Mouse (Mus musculus): ENCODE measurements around the gene Apeh.
"Not testable (repeated sequence)": the region's sequence is repeated elsewhere in the genome, so short reads cannot be mapped to it uniquely, and the experiment has no call there.

The Apeh gene

GRCm38 (mm10) chr9:108094184-108094941 is at the start of gene Apeh:
TSS of gene Apeh (minus strand) at chr9:108094606.
- peak; percentile 86 for DNase-seq

- no peak for DNase-seq
Observed at GRCm38 (mm10) chr9:108143470-108143869, 49.1 kb upstream of the Apeh start.

GRCm38 (mm10) chr9:108141387-108141786 is 47.0 kb upstream of the Apeh start:
- DNase-seq, result peak; percentile 42

GRCm38 (mm10) chr9:108139963-108140695 is 45.7 kb upstream of the Apeh start:
- no peak for DNase-seq

- no peak for DNase-seq
Observed at GRCm38 (mm10) chr9:108139169-108139962, 45.0 kb upstream of the Apeh start.

DNA sequence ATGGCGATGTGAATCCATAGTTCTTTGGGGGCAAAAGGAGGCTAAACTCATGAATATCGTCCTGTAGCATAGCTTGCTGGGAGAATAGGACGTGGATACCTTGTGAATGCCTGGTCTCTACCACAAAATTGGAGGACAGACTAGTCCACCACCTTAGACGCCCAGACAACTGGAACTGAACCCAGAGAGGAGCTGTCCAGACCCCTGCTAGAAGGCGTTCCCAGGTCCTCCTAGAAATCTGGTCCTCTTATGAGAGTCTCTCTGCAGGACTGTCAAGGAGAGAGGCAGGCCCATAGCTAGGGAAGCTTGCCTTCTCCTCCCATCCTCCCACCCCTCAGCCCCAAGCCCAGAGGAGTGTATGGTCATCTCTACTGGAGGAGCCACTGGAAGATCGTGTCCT is 43.7 kb upstream of the Apeh start:
- no peak for DNase-seq

GRCm38 (mm10) chr9:108137523-108137922 is 43.1 kb upstream of the Apeh start:
- peak; percentile 96 for DNase-seq

DNA sequence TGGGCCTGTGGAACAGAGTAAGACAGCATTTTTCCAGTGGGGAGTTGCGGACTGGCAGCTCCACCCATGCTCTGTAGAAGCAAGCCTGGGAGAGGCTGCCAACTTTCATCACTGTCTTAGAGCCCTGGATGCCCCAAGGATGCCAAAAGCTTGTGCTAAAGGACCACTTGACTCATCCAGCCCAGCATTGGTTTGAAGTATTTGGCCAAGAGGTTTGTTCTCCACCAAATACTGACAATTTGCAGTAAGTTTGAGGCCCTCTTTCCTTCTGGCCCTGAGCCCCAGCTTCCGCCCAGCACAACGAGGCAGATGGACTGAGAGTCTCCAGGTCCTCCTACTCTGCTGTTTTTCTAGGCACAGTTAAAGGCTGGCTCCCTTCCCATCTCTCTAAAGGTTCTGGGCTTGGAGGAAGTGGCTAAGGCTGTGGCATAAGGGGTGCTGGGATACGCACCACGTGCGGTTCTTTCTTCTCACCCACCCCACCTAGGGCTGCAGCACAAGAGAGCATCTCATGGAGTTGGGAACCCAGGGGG is 42.6 kb upstream of the Apeh start:
- DNase-seq, result peak; percentile 87

GRCm38 (mm10) chr9:108136225-108136624 is 41.8 kb upstream of the Apeh start:
- no peak for DNase-seq

GRCm38 (mm10) chr9:108135679-108136078 is 41.3 kb upstream of the Apeh start:
- DNase-seq, result not testable (repeated sequence)

- DNase-seq, result no peak
Observed at GRCm38 (mm10) chr9:108133478-108133877, 39.1 kb upstream of the Apeh start.

DNA sequence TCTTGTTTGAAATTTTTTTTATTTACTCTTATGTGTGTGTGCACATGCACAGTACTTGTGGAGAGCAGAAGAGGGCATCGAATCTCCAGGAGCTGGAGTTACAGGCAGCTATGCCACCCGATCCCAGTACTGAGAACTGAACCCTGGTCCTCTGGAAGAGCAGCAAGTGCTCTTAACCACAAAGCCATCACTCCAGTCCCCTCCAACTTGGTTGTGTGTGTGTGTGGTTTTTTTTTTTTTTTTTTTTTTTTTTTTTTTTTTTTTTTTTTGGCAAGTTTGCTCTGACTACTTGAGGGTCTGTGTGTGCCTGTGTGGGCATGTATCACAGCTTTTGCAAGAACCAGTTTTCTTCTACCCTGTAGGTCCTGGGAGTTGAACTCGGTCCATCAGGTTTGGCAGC is 38.0 kb upstream of the Apeh start:
- DNase-seq, result no peak

DNA sequence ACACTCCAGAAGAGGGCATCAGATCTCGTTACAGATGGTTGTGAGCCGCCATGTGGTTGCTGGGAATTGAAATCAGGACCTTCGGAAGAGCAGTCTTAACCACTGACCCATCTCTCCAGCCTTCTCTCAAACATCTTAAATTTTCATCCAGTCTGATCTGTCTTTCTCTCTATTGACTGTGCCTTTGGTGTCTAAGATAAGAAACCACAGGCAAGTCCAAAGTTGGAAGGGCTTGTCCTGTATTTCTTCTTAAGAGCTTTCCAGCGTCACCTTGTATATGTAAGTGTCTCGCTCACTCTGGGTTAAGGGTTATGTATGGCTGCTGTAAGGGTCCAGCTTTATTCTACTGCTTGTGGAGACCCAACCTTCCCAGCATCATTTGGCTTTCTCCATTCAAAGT is 37.1 kb upstream of the Apeh start:
- DNase-seq, result no peak

GRCm38 (mm10) chr9:108129042-108129948 is 34.9 kb upstream of the Apeh start:
- no peak for DNase-seq

- peak; percentile 90 for DNase-seq
Observed at GRCm38 (mm10) chr9:108128248-108128647, 33.8 kb upstream of the Apeh start.

- no peak for DNase-seq
Observed at GRCm38 (mm10) chr9:108126436-108127180, 32.2 kb upstream of the Apeh start.

GRCm38 (mm10) chr9:108125731-108126130 is 31.3 kb upstream of the Apeh start:
- DNase-seq, result no peak

DNA sequence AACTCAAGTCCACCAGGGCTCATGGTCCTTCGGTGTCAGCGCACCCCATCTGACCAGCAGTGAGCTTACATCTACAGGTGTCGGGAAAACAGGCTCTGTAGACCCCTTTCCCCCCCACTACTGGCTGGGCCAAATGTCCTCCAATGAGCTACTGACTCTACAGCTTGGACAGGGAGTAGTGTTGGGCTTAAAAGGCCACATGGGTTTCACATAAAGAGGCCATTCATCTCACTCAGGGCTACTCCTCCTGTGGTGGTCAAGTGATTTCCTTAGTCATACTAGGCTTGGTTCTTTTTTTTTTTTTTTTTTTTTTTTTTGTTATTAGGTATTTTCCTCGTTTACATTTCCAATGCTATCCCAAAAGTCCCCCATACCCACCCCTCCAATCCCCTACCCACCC is 29.5 kb upstream of the Apeh start:
- no peak for DNase-seq

DNA sequence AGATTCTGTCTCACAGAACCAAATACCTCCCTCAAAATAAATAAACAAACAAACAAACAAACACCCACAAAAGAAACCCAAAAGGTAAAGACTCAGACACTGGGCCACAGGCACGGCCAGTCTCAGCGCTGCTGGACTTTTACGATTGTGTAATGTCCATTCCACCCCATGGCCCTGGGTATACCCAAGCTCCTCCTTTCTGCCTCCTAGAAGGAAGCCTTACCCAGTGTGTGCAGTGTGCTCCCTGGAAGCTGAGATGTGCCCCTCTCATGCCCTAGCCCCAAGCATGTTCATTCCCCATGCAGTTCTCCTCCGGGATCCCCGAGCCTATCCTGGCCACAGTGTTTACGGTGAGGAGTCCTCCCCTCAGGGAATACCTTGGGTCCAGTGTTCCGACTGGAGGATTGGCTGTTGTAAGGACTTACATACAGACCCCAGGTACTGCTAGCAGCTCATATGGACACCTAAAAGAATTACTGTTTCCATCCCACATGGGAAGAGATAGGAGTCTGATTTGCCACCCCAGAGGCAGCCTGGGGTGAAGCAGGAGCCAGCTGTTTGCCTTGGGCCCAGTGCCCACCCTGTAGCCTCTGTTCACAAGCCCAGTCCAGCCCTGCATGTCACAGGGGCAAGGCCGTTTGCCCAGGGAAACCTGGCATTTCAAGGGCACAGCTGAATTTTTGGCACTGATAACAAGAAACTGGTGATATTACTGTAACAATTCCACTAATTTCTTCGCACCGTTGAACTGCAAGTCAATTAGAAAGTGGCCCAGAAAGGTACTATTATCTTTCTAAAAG is 27.0 kb upstream of the Apeh start:
- DNase-seq, result no peak

- DNase-seq, result no peak
Observed at GRCm38 (mm10) chr9:108120671-108121070, 26.3 kb upstream of the Apeh start.
